Mouse (Mus musculus): ENCODE results near the gene Adam12. TPM values are rescaled to one million over a fixed set of nuclear protein-coding genes. Genes with fewer than 3 reads are reported as not detected.

Gene Adam12
- polyA plus RNA-seq, 1 experiment from 2014 or later = 6.3 TPM

DNA sequence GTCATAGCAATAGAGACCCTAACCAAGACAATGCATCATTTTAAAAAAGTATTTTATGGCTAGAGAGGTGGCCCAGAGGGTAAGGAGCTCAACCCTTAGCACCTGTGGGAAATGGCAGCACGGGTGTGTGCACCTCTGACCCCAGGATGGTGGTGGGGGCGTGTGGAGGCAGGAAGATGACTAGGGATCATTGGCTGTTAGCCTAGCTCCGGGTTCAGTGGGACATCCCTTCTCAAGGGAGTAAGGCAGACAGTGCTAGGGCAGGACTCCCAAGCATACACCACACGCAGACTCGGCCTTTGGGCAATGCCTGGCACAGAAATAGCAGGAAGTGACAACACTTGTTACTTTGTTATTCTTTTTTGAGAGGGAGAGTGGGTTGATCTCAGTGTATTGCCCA lies 359.2 kb downstream of the Adam12 start:
- WGBS = 79% methylated on average over 5 of the region's 5 CpGs
- Histone ChIP-seq H3K27me3 (replicated peaks) (no peaks in the 10 kb centered on the region), H3K9ac (no peak overlapping the region), H3K27ac (no peak overlapping the region), H3K36me3 (no peaks in the 10 kb centered on the region), H3K4me1 (no peaks in the 10 kb centered on the region), H3K9me3 (no peaks in the 10 kb centered on the region), H3K4me2 (no peak overlapping the region), H3K4me3 (replicated peaks) (no peak overlapping the region)
- ATAC-seq (ENCODE audit: insufficient read depth, low FRiP score, low read depth) = no peak

DNA sequence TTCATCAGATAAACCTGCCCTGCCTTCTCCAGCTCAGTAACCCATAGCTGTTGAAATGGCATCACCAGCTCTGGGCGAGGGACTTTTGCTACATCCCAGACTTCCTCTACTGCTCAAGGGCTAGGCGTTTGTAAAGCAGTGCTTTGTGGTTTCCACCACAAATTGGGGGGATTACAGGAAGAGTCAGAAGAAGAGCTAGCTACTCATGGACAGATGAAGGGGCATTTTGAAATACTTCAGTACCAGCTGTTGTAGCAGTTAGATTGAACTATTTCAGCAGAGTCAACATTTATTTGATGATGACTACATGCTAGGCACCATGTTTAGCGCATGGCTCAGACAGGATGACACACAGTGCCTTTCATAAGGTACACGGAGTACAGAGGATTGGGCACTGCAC lies 361.7 kb downstream of the Adam12 start:
- no peaks in the 10 kb centered on the region for H3K4me1 ChIP-seq
- H3K9ac ChIP-seq = no peak overlapping the region
- H3K36me3 ChIP-seq = no peaks in the 10 kb centered on the region
- no peaks in the 10 kb centered on the region for H3K27me3 ChIP-seq (replicated peaks)
- 87% methylated on average over 4 of the region's 4 CpGs for WGBS
- H3K27ac ChIP-seq = no peak overlapping the region
- no peak overlapping the region for H3K4me2 ChIP-seq
- ATAC-seq (ENCODE audit: insufficient read depth, low FRiP score, low read depth) = no peak
- H3K4me3 ChIP-seq (replicated peaks) = no peak overlapping the region
- no peaks in the 10 kb centered on the region for H3K9me3 ChIP-seq

DNA sequence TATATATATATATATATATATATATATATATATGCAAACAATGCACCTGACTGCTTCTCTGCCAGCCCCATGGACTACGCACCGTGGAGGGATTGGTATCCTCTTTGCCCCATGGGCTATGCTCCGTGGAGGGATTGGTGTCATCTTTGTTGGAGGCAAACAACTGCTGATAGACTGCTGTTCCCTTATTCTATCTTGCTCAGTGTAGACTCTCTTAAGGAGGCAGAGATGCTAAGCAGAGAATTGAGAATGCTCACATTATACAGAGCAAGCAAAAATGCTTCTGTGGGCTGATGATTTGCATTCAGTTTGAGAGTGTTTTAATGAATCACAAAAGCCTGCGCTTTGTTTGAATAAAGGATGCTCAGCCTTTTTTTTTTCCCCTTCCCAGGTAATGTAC lies 368.3 kb downstream of the Adam12 start:
- Histone ChIP-seq H3K9me3 (no peaks in the 10 kb centered on the region), H3K36me3 (no peaks in the 10 kb centered on the region), H3K27me3 (replicated peaks) (no peaks in the 10 kb centered on the region), H3K4me1 (no peaks in the 10 kb centered on the region), H3K27ac (no peak overlapping the region), H3K9ac (no peak overlapping the region), H3K4me2 (no peak overlapping the region), H3K4me3 (replicated peaks) (no peak overlapping the region)
- no peak for ATAC-seq (ENCODE audit: insufficient read depth, low FRiP score, low read depth)
- 82% methylated on average over 4 of the region's 4 CpGs for WGBS

DNA sequence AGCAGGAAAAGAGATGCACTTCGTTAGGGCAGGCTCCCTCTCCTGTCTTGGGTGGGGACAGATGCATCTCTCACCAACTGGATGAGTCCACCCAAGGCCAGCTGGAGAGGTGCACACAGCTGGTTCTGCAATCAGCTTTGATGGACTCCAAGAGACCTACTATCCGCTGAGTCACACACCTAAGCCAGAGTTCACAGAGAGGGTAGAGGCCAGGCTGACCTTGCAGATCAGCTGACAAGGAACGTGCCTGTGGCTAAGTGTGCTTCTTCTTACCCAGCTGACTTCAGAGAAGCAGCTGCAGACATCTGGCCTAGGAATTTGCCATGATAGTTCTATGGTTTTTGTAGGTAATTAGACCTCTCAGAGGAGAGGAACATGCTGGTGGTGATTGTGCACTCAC lies 368.8 kb downstream of the Adam12 start:
- Histone ChIP-seq H3K4me2 (no peak overlapping the region), H3K4me1 (no peaks in the 10 kb centered on the region), H3K4me3 (replicated peaks) (no peak overlapping the region), H3K36me3 (no peaks in the 10 kb centered on the region), H3K9me3 (no peaks in the 10 kb centered on the region), H3K27ac (no peak overlapping the region), H3K9ac (no peak overlapping the region), H3K27me3 (replicated peaks) (no peaks in the 10 kb centered on the region)
- ATAC-seq (ENCODE audit: insufficient read depth, low FRiP score, low read depth) = no peak
- WGBS = 49% methylated on average over 3 of the region's 3 CpGs

DNA sequence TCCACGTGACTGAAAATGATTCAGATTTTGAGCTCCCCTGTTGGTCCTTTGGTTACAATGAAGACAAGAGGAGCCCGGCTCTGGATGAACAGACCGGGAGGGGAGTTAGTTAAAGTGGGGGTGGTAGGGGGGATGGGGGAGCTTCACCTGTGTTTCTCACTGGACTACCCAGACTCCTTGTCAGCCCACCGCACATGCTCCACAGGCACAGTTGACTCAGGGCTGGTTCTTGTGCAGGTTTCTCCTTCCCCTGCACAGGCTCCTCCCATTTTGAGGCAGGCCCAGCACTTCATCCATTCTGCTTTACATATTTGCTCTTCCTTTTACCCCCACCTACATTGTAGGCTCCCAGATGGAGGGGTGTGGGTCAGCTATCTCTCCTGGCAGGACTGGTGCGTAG lies 369.2 kb downstream of the Adam12 start:
- ATAC-seq (ENCODE audit: insufficient read depth, low FRiP score, low read depth) = no peak
- no peak overlapping the region for H3K9ac ChIP-seq
- no peaks in the 10 kb centered on the region for H3K36me3 ChIP-seq

DNA sequence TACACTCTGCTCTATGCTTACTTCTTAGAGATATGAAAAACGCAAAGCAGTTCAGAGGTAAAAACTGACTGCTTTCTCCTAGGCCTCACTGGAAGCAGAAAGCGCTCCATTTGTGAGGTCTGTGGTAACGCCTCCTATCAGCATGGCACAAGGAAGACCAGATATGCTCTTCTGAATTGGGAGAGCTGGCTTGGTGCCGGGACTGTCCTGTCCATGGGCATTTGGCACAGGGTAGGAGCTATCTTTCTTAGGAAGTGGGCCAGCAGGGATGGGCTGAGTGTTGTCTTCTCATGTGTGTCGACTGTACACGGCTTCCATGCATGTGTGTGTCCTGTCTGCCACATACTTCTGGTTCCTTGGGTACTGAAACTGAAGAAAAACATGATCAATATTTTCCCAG lies 369.7 kb downstream of the Adam12 start:
- H3K4me2 ChIP-seq = no peak overlapping the region
- no peaks in the 10 kb centered on the region for H3K27me3 ChIP-seq (replicated peaks)
- WGBS = 88% methylated on average over 6 of the region's 6 CpGs
- H3K9me3 ChIP-seq = no peaks in the 10 kb centered on the region
- no peak overlapping the region for H3K27ac ChIP-seq
- no peaks in the 10 kb centered on the region for H3K36me3 ChIP-seq
- H3K9ac ChIP-seq = no peak overlapping the region
- no peaks in the 10 kb centered on the region for H3K4me1 ChIP-seq
- ATAC-seq (ENCODE audit: insufficient read depth, low FRiP score, low read depth) = no peak
- H3K4me3 ChIP-seq (replicated peaks) = no peak overlapping the region

More for the DNA sequence above, 369.2 kb downstream of the Adam12 start:
- no peaks in the 10 kb centered on the region for H3K4me1 ChIP-seq
- no peak overlapping the region for H3K4me3 ChIP-seq (replicated peaks)
- no peak overlapping the region for H3K4me2 ChIP-seq
- WGBS = 81% methylated on average over 5 of the region's 5 CpGs
- H3K27me3 ChIP-seq (replicated peaks) = no peaks in the 10 kb centered on the region
- no peak overlapping the region for H3K27ac ChIP-seq
- no peaks in the 10 kb centered on the region for H3K9me3 ChIP-seq

DNA sequence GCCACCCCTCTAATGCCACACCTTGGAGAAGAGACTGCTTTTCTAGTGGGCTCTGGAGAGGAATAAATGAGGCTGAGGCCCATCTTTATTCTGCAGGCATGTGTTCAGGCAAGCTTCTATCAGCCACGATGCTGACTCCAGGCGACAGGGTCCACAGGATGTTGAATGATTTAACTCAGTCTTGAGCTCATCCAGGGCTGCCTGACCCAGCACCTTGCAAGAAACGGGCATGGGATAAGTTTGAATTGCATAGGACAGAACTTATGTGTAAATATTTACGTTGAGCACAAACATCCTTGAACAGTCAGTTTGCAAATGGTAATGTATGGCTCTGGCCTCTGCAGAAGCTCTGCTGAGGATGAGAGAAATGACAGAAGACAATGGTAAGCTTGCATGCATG lies 372.4 kb downstream of the Adam12 start:
- Histone ChIP-seq H3K4me3 (replicated peaks) (no peak overlapping the region), H3K9ac (no peak overlapping the region), H3K36me3 (no peaks in the 10 kb centered on the region), H3K4me2 (no peak overlapping the region), H3K27ac (no peak overlapping the region), H3K9me3 (no peaks in the 10 kb centered on the region), H3K4me1 (no peaks in the 10 kb centered on the region), H3K27me3 (replicated peaks) (no peaks in the 10 kb centered on the region)
- 30% methylated on average over 4 of the region's 4 CpGs for WGBS
- ATAC-seq (ENCODE audit: insufficient read depth, low FRiP score, low read depth) = no peak

DNA sequence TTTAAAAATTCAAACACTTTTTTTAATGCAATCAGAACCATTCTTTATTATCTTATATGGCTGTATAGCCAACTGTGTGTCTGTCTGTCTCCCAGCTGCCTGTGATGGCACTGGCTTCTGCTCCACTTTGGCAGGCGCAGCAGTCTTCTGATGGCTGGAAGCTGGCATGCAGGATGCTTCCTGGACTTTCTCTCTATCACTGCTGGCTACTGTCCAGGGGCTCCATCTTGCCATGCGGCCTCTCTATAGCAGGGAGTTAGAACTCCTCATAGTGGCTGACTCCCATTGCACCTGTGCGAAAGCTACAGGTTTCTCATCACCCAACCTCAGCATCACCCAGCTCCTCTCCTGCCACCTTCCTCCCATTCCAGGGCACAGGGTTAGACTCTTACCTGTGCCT lies 373.4 kb downstream of the Adam12 start:
- Histone ChIP-seq H3K27ac (no peak overlapping the region), H3K9me3 (no peaks in the 10 kb centered on the region), H3K9ac (no peak overlapping the region), H3K4me2 (no peak overlapping the region), H3K36me3 (no peaks in the 10 kb centered on the region), H3K4me1 (no peaks in the 10 kb centered on the region), H3K27me3 (replicated peaks) (no peaks in the 10 kb centered on the region), H3K4me3 (replicated peaks) (no peak overlapping the region)
- no peak for ATAC-seq (ENCODE audit: insufficient read depth, low FRiP score, low read depth)
- 87% methylated on average over 3 of the region's 3 CpGs for WGBS

DNA sequence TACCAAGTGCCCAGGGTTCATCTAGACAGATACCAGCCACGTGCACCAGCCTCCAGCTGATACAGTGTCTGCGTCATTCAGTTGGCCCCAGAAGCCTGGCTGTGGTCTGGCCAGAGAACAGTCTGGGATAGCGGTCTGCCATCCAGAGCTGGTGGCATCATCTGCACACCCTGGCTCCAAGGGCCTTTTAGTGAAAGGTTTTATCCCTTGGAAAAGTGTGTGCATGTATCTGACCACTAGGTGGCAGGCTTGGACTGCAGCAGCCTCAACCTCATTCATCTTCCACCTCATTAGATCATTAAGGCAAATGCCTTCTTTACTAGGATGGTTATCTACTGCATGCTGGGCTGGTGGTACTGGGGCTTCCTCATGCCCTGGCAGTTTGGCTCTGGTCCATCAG lies 375.7 kb downstream of the Adam12 start:
- Histone ChIP-seq H3K4me2 (no peak overlapping the region), H3K4me1 (no peaks in the 10 kb centered on the region), H3K36me3 (no peaks in the 10 kb centered on the region), H3K27me3 (replicated peaks) (no peaks in the 10 kb centered on the region), H3K27ac (no peak overlapping the region), H3K9me3 (no peaks in the 10 kb centered on the region), H3K9ac (no peak overlapping the region), H3K4me3 (replicated peaks) (no peak overlapping the region)
- 19% methylated on average over 3 of the region's 3 CpGs for WGBS
- 0 out of 2 replicates have a peak, but pooled peaks have one; percentile 50 for ATAC-seq (ENCODE audit: insufficient read depth, low FRiP score, low read depth)

DNA sequence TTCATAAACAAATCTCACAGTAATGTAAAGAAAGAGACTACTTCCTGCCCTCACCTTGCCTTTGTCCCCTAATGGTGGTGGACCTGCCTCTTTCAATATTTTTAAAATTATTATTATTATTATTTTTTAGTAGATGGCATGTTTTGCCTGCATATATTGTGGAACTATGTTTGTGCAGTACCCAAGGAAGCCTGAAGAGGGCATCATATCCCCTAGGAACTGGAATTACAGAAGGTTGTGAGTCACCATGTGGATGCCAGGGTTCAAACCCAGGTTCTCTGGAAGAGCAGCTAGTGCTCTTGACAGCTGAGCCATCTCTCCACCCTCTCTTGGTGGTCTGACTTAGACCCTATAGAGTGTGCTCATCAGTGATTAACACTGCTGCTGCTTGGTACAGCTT lies 381.2 kb downstream of the Adam12 start:
- Histone ChIP-seq H3K4me2 (no peak overlapping the region), H3K9me3 (no peaks in the 10 kb centered on the region), H3K27ac (no peak overlapping the region), H3K36me3 (no peaks in the 10 kb centered on the region), H3K4me1 (no peaks in the 10 kb centered on the region), H3K9ac (no peak overlapping the region), H3K27me3 (replicated peaks) (no peaks in the 10 kb centered on the region), H3K4me3 (replicated peaks) (no peak overlapping the region)
- ATAC-seq (ENCODE audit: insufficient read depth, low FRiP score, low read depth) = no peak

DNA sequence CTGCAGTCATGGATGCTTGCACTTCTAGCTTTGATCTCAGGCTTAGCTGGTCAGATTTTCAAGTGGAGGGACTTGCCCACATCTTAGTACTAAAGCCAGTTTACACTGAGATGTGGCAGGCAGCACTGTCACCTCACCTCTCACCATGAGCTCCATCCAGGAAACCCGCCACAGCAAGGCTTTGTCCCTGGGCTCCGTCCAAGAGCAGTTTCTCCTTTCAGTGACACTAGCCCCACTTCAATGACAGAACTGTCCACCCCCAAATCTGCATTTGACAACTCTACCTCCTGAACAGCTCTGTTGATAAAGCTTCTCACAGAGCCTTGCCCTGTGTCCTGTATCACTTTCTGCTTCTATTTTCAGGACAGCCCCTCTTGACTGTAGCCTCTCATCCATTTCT lies 383.8 kb downstream of the Adam12 start:
- H3K4me2 ChIP-seq = no peak overlapping the region
- no peak overlapping the region for H3K4me3 ChIP-seq (replicated peaks)
- H3K27ac ChIP-seq = no peak overlapping the region
- H3K27me3 ChIP-seq (replicated peaks) = no peaks in the 10 kb centered on the region
- no peak overlapping the region for H3K9ac ChIP-seq
- H3K4me1 ChIP-seq = no peaks in the 10 kb centered on the region
- no peaks in the 10 kb centered on the region for H3K36me3 ChIP-seq
- 79% methylated on average over 2 of the region's 2 CpGs for WGBS
- no peak for ATAC-seq (ENCODE audit: insufficient read depth, low FRiP score, low read depth)
- no peaks in the 10 kb centered on the region for H3K9me3 ChIP-seq

DNA sequence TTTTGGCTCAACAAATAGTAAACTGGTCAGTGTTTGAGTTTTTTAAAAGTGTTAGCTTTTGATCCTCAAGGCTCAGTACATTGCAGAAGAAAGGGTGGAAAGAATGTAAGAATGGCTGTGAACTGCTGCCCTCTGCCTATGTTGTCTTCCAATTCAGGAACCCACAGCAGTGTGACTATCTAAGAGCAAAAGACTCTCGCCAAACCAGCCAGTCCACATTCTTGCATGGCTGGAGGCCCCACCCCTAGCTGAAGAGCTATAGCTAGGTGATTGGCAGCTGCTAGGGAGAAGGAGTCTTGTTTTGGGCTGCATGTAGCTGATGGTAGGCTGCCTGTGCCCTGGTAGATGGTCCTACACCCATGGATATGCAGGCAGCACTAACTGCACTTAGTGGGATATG lies 384.8 kb downstream of the Adam12 start:
- Histone ChIP-seq H3K4me3 (replicated peaks) (no peak overlapping the region), H3K36me3 (no peaks in the 10 kb centered on the region), H3K4me2 (no peak overlapping the region), H3K4me1 (no peaks in the 10 kb centered on the region), H3K9me3 (no peaks in the 10 kb centered on the region), H3K27me3 (replicated peaks) (no peaks in the 10 kb centered on the region), H3K27ac (no peak overlapping the region), H3K9ac (no peak overlapping the region)
- 19% methylated on average over 1 of the region's 1 CpGs for WGBS
- no peak for ATAC-seq (ENCODE audit: insufficient read depth, low FRiP score, low read depth)

DNA sequence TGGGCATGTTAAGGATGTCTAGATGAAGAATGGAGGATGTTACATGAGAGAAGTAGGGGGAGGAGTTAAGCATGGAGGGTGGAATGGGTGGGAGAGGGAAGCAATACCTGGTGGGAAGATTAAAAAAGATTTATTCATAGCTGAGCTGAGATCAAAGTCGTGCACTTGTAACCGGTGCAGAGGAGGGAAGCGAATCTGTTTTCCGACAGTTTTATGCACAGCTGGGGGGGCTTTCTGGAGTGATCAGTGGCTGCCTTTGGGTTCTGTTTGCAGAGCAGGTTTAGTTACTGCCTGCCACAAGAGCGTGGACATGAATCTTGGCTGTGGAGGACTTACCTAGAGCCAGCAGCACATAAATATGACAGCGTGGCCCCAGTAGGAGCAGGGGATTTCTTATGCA lies 389.9 kb downstream of the Adam12 start:
- H3K9ac ChIP-seq = no peak overlapping the region
- H3K4me1 ChIP-seq = no peaks in the 10 kb centered on the region
- WGBS = 57% methylated on average over 6 of the region's 6 CpGs
- H3K27ac ChIP-seq = no peak overlapping the region
- no peak overlapping the region for H3K4me3 ChIP-seq (replicated peaks)
- ATAC-seq (ENCODE audit: insufficient read depth, low FRiP score, low read depth) = 0 out of 2 replicates have a peak, but pooled peaks have one; percentile 27
- H3K4me2 ChIP-seq = no peak overlapping the region
- no peaks in the 10 kb centered on the region for H3K27me3 ChIP-seq (replicated peaks)
- no peaks in the 10 kb centered on the region for H3K36me3 ChIP-seq
- no peaks in the 10 kb centered on the region for H3K9me3 ChIP-seq

Data from stomach, embryonic 15.5 days (tissue).